Mouse (Mus musculus): ENCODE results near the gene Atpaf1.

Atpaf1 gene

DNA sequence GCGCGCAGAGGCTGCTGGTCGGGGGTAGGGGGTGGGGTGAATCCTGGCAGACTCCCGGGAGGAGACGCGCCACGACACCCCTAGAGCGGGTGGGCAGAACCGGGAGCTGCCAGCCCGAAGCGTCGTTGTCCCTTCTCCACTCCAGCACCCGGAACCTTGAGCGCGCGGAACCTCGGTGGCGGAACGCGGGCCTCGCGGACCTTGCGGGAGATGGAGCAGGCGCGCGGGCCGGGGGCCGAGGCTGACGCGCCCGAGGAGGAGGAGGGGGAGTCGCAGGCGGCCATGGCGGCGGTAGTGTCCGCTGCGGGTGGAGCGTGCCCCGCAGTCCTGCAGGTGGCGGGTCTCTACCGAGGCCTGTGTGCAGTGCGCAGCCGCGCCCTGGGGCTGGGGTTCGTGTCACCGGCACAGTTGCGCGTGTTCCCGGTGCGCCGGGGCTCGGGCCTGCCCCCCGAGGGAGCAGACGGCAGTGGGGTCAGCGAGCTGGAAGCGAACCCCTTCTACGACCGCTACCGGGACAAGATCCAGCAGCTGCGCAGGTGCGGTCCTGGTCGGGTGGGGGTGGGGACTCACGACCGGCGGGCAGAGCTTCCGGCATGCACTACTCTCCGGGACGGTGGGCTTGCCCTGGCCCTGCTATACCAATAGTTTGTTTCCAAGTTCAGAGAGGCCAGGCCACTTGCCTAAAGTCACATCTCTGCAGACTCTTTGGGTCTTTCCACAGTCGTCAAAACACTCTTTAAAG, at the start of gene Atpaf1:
Gene Atpaf1, plus strand, starts transcription at position 44 of the 742 bp plus-strand sequence.
- peak; percentile 64 to 69 for DNase-seq (ENCODE audit: low spot score in 2 of 2)

DNA sequence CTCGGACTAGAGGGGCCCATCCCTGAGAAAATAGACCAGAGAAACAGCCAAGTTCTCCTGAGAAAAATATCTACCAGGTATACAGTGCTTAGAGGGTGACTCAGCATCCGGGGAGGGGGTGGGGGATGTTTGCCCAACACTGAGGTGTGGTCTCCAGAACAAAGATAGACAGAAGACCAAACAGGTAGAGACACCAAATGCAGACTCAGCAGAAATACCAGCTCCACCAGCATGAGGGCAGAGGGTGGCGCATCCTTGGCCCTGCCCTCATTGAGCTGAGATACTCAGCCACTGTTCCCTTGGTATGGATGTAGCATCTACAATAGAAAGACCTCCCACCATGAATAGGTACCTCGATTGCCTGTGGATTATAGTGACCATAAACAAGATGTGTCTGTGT, 49.7 kb upstream of the Atpaf1 start:
- DNase-seq (ENCODE audit: low spot score in 2 of 2) = no peak

DNA sequence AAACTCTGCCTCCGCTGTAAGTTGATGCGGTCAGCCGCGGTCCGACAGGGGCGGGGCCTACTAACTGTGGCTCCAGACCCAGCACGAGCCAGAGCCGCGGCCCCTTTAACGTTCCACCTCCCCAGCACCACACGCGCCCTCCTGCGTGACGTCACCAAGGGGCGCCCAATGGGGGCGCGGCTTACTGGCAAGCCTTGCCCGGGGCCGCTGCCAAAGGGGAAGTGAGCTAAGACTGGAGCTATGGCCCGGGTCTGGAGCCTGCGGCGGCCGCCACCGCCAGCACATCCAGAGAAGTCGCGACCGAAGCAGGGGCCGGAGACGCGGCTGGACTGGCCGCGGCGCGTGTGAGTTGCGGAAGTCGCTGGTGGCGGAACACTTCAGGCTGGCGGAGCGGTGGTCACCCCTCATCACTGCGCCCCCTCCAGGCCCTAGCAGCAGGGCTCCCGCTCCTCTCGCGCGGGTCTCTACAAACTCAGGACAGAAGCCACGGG, 47.0 kb upstream of the Atpaf1 start, which contains the start of gene Efcab14:
Gene Efcab14, plus strand, starts transcription at position 194 of the 491 bp plus-strand sequence.
- peak; percentile 97 to 98 for DNase-seq (ENCODE audit: low spot score in 2 of 2)

DNA sequence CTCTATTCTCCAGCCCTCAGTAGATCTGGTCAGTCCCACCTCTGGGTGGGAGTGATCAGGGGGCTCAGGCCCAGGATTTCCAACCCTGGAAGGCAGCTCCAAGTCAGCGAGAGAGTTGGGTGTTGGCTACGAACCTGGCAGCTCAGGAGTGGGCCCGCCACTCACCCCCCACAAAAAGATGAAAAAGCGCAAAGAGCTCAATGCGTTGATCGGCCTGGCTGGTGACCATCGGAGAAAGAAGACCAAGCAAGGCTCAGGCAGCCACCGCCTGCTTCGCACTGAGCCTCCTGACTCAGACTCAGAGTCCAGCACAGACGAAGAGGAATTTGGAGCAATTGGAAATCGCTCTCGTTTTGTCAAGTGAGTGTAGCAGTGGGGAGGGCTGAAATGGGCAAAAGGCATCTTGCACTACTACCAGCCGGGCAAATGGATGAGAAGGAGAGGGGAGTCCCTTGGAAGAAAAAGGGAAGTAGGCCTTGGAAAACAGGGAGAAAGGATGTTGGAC, 46.1 kb upstream of the Atpaf1 start:
- no peak for DNase-seq (ENCODE audit: low spot score in 2 of 2)

DNA sequence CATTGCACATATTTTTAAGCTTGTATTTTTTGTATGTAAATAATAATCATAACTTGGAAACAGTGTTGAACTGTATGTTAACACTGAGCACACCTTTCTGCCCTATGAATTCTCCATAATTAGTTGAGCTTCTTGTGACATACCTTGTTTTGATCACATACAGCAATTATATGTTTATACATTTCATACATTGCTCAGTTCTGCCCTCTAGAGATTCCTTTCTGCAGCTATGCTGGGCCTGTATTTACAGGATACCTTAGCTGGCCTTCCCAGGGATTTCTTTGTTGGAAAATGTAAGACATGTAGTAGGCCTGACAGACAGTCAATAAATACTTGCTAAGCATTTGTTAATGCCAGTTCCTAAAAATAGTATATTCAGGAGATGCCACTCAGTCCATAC, 42.0 kb upstream of the Atpaf1 start:
- no peak for DNase-seq (ENCODE audit: low spot score in 2 of 2)

DNA sequence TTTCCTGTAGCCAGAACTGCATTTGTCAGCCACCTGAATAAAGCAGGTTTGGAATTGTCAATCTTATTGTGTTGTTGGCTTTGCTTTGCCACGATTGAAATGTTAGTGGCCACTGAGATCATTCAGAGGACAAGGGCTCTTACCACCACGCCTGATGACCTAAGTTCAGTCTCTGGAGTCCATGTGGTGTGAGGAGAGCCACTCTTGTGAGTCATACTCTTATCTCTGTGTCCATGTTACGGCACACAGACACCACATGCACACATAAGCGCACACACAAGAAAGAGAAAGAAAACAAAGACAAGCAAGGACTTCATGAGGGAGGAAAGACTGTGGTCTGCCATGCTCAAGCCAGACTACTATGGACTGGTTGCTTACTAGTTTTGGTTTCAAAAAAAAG, 41.5 kb upstream of the Atpaf1 start:
- DNase-seq (ENCODE audit: low spot score in 2 of 2) = no peak

DNA sequence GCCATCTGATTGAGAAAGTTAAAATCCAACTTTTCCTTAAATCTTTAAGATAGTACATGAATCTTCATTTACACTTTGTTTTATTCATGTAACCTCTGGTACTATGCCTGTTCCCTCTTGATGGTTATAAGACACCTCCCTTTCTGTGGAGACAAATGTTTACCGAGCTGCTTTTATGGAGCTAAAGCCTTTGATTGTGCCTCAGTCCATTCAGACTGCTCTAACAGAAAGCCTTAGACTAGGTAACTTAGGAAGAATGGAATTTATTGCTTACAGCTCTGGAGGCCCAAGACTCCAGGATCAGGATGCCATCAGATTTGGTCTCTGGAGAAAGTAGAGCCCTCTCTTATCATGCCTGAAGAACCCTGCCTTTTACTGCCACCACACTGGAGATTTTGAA, 36.4 kb upstream of the Atpaf1 start:
- DNase-seq (ENCODE audit: low spot score in 2 of 2) = no peak

DNA sequence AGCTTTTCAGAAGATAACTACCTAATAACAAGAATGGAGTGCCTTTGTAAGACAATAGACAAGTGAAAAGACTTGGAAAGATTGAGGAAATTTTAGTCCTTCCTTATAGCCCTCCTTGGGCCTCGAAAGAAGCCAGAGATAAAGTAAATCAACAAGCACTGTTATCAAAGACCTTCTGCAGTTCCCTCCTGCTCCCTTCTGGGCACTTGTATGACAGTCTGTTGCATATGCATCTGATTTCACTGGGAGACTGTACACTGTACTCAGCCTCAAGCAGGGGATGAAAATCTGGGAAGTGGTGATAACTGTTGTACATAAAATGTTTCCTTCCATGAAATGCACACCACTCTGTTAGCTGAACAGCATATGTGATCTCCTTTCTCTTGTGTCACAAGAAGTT, 35.3 kb upstream of the Atpaf1 start:
- no peak for DNase-seq (ENCODE audit: low spot score in 2 of 2)

DNA sequence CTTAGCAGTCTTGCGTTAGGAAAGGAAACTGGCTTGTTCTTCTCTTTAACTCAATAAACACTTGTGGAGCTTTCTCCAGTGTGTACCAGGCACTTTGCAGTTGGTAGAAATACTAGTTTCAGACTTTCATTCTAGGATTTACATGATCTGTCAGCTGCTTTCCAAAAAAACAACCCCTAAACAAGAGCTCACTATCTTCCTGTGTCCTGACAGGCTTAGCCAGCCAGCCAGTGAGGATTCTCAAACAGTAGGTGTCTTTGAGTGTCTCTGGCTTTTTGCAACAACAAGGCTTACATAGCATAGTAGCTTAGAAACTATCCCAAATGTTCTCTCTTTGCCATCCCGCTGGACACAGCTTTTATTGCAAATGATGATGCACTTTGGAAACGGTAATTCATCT, 30.5 kb upstream of the Atpaf1 start:
- no peak for DNase-seq (ENCODE audit: low spot score in 2 of 2)

DNA sequence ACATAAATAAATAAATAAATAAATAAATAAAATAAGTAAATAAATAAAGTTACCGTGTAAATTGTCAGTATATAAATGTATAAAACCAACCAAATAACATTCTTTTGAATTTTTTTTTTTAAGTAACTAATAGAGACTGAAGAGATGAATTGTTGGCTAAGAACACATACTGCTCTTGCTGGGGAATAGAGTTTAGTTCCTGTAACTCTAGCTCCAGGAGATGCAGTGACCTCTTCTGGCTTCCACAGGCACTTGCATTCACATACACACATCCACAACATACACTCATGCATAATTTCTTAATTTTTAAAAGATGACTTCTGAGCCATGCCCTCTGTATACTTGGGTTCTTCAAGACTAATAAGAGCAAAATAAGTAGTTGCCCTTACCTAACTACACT, 29.8 kb upstream of the Atpaf1 start:
- DNase-seq (ENCODE audit: low spot score in 2 of 2) = no peak

DNA sequence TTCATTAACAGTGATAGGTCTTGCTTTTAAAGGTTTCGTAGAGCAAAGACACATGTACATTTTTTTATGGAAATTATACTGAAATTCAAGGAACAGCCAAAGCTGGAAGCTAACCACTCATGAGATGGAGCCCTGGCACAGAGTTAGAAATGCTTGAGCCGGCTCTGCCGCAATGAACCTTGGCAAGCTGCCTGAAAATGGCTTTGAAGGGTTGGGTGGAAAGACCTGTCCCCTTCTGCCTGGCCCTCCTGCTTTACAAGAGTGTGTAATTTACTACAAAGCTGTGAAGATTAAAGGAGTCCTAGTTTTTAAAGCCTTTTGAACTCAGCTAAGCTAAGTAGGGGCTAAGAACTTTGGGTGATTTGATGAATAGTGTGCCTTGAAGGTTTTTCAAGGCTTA, 23.4 kb upstream of the Atpaf1 start:
- DNase-seq (ENCODE audit: low spot score in 2 of 2) = peak in 1 of 2 experiments; percentile 9

DNA sequence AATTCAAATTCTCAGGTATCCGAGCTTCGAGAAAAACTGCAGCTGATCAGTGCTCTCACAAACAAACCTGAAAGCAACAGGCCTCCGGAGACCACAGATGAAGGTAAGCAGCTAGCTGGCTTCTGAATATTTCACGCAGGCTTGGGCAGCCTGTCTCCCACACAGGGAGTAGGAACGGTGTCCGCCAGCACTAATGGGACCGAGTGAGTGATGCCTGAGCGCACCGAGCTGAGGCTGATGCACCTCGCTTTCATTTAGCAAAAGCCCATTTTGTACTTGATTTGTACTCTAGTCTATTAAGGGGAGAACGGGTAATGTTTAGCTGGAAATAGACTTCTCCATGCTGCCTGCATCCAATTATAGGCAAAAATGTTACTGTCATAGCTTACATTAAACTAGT, 20.0 kb upstream of the Atpaf1 start:
- no peak for DNase-seq (ENCODE audit: low spot score in 2 of 2)

DNA sequence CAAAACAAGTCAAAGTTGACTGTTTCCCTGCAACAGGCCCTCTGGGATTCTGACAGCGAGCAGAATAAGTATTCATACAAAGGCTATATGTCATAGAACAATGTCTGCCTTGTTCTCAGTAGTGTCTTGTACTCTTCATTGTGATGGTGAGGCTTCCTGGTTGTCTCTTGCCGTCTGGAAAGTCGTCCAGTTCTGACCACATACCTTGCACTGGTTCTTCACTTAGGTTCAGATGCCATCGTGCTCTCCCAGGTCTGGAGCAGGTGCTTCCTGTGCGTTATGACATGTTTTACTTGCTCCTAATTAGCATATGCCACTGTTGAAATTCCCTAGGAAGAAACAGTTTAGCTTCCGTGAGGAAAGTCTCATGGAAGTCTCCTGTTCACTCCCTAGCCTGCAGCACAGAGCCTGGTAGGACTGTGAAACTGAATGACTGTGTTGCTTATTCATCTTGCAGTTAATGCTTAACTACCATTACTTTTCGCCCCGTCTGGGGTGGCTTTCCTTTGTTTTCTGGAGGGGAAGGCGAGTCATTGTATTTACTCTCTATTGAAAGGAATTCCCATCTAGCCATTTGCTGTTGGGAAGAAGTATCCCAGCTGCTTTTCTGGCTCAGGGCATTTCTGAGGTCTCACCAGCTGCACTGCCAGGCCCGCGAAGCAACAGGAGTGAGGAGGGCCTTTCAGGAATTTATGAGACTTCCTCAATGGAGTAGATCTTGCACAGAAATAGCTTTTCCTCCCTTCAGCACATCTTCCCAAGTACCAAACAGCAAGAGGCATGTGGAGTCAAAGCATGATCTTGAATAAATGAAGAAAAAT, 16.8 kb upstream of the Atpaf1 start:
- no peak for DNase-seq (ENCODE audit: low spot score in 2 of 2)

DNA sequence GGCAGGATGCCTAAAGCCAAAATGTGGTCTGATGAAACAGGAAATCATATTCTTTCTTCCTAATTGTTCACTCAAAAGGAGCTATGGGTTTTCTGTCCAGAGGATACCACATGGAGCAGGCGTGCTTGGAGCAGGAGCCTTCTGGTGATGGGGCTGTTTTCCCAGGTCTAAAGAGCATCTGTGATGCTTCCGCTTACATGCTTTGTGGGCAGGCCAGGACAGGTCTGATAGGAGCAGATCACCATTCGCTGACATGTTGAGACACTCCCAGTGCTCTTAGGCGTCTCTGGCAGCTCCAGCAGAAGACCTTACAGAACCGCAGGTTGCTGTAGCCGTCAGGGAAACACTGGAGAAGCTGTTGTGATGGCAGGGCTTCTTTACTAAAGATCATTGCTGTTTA, 9.6 kb upstream of the Atpaf1 start:
- no peak for DNase-seq (ENCODE audit: low spot score in 2 of 2)

DNA sequence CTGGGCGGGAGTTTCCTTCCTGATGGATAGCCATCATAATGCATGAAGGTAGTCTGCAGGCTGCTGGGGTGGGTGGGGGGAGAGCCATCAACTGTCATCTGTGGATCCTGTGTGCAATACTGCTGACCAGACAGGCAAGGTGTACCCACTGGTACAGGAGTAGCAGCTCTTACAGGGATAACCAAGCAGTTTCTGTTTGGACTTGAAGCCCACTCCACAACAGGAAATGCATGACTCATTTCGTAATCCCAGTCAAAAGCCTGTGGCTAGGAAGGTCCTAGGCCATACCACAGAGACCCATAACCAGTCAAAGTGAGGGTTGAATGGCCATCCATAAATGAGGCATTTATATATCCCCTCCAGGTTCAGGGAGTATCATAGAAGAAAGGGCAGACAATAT, 7.0 kb upstream of the Atpaf1 start:
- DNase-seq (ENCODE audit: low spot score in 2 of 2) = no peak

DNA sequence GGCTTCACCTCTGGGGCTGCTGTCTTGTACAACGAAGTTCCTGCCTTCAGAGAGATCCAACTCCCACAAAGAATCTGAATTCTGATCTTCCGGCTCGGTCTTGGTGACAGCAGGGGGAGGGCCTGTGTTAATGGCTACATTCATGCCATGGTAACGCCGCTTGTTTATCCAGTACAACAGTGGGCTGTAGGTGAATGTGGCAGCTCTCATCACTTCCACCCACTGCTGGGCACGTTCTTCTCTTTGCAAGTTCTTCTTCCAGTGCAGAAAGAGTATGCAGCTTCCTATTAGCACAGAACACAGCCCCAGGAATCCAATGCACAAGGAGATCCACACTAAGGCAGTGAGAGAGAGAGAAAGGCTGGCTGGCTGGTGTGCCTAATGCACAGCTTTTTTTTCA, 4.3 kb upstream of the Atpaf1 start:
- no peak for DNase-seq (ENCODE audit: low spot score in 2 of 2)

DNA sequence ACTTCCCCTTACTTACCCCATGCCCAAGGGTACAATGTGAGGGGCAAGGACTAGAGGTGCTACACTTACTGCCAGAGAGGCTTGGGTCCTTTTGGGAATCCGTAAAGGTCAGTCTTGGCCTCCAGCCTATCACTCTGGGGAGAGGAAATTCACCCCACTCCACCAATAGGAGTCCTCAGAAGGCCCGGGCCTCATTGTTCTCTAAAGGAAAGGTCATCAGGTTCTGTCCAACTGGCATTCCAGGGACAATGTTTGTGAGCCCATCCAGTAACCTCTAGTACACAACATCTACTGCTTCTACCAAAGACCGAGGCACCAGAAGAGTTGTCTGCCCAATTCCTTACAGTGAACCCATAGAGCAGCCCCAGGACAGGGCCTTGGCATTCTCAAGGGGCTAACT, 3.7 kb upstream of the Atpaf1 start, which contains the start of gene Tex38:
Gene Tex38, minus strand, starts transcription at position 101 of the 400 bp plus-strand sequence.
- DNase-seq (ENCODE audit: low spot score in 2 of 2) = no peak

DNA sequence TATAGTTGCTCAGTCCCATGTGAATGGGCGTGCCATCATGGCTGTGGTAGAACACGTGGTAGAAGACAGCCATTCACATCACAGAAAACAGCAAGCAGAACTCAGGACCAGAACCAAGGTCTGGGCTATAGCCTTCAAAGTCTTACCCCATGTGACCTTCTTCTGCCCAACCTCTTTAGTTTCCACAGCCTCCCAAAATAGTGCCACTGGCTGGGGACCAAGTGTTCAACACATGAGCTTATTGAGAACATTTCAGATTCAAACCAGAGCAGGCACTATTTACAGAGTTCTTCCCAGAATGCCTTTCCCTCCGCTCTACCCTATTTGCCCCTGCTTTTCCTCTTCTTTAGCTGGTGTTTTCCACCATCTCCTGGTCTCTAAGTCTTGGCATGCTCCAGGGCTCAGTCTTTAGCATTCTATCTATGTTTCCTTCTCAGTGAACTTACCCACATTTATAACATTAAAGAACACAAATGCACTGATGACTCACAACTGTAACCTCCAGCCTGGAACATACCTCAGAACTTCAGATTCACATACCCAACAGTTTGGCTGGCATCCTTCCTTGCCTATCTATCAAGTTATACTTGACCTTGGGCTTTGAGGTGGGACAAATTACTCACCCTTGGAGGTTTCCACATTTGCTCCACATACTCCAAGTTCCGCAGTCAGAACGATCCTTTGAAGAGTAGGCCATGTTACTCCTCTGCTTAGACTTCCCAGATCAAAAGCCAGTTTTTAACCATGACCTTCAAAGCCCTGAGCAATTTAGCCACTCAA, 2.4 kb upstream of the Atpaf1 start:
- no peak for DNase-seq (ENCODE audit: low spot score in 2 of 2)

DNA sequence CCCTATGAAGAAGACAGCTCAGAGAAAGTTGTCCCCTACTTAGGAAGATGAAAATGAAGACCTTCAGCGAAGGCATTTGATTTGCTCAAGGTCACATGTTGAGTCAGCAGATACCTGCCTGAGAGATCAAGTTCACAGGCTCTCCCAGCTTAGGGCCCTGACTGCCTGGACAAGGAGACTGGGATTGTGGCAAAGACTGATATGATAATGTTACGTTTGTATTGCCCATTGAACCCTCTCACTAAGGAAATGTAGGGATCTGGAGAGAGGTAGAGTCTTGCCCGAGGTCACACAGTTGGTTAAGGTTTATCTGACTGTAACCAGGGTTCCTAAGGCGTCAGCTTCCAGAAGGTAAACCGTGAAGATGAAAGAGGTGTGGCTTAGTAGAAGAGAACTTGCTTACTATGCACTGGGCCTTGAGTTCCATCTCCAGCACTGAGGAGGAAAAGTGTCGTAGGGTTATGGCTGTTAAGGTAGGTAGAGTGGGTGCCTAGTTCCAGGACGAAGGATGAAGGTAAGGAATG, 961 bp downstream of the Atpaf1 start:
- no peak for DNase-seq (ENCODE audit: low spot score in 2 of 2)

DNA sequence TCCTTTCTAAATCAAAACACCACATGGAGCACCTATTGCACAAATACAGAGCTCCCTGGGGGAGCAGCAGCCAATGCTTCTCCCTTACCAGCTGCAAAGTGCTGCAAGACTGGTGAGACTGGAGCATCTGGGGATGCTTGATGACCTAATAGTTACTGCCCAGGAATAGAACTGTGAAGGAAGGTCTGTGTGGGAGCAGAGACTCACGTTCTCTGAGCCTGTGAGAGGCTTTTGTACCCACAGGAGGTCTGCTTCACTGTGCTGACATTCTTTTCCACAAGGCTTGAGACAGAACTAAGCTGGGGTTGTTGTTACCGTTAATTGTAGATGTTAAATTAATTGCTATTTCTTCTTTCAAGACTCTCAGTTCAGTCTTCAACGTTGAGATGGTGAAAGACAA, 6.3 kb downstream of the Atpaf1 start:
- DNase-seq (ENCODE audit: low spot score in 2 of 2) = no peak

DNA sequence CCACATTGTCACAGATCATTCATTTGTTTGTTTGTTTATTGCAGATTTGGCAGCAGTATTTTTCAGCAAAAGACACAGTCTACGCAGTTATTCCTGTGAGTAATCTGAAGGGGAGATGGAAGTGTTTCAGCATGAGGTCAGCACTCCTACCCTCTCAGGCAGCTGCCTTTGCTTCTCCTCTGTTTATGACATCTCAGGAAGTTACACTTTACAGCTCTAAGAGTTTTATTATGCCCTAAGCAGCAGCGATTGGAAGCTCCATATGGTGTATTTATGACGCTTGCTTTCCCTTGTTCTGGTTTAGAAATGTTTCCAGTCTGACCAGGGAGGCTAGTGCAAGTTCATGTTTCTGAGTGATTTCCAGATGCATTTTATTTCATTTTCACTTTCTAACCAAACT, 10.7 kb downstream of the Atpaf1 start:
- DNase-seq (ENCODE audit: low spot score in 2 of 2) = no peak

DNA sequence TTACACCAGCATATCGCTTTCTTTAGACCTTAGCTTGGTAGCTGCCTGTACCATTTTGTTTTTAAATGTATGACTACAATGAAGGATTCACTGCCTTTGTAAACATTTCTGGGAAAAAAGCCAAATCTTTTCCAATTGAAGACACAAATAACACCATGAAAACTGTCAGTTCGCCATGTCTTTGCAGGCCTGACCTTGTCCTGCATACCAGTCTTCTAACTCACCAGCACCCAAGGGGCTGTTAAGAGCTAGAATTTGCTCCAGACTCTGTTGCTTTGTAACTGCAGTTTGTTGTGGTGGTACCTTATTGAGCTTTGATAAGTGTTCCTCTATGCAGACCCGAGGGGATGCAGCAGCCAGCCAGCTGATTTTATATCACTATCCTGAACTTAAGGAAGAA, 15.4 kb downstream of the Atpaf1 start:
- no peak for DNase-seq (ENCODE audit: low spot score in 2 of 2)

Data from urinary bladder, postnatal 36 days (tissue).